Mouse (Mus musculus) urinary bladder, adult 18-20 months (tissue): ENCODE results near the gene Sik2.

ENCODE experiments used
- DNase-seq, 2 experiments: peaks; one replicate each; pipeline ENCODE4 v3.0.0; 2022; ENCODE audit warnings: low spot score in 2 of 2, mixed read lengths in 2 of 2

Gene Sik2

GRCm38 (mm10) chr9:50986123-50986522 is 22.8 kb downstream of the Sik2 start:
- DNase-seq, result no peak

DNA sequence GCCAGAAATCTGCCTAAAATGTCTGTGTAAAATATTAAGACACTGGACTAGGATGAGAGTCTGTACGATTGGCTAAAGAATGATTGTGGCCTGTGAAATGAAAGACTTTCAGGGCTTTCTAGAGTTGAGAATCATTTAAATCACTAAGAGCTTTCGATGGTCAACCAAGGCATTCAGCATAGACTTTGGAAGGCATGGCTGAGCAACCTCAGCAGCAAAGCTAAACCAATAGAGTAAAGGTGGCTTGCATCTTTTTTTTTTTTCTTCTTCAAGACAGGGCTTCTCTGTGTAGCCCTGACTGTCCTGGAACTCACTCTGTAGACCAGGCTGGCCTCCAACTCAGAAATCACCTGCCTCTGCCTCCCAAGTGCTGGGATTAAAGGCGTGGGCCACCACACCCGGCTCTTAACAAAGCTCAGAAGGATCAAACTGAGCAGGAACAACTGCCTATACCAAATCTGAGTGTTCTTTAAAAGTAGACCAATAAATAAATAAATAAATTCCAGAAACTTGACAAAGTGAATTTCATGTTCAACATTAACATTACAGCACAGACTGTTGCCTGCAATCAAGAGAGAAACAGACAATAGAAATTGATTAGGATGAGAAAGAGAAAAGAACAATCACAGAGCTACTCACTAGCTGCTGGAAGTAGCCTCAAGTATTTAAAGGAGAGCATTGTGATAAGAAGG is 27.2 kb downstream of the Sik2 start:
- DNase-seq, result no peak

DNA sequence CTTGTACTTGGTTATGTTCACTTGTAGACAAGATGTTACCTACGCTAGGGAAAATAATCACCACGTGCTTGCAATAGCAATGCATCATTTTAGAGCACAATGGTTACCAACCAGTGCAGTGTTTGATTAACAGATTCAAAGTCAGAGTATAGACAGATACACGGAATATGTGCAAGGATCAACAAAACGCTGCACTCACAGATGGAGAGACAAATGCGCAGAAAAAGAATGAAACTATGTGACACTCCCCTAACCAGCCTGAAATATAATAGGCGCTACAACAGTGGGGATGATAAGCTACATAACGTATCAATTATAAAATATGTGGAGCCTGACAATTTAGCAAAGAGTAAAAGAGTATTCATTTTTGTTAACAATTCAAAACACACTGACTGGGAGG is 34.2 kb downstream of the Sik2 start:
- no peak for DNase-seq

GRCm38 (mm10) chr9:50970413-50970812 is 38.5 kb downstream of the Sik2 start:
- DNase-seq, result no peak

DNA sequence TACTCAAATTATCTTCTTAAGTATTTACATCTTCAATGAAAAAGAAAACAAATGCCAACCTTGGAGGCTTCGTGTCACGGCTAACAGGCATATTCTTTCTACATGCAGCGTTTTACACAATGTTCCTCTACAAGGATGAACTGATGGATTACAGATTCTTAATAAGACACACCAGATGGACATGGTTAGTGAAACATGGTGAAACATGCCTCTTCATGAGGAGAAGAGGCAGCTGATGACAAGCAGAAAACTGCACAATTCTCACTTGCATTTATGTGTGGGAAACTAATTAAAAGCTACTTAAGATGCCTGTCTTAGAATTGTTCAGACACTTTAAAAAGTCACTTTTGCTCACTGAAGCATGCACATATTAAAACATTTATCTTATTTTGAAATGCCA is 39.6 kb downstream of the Sik2 start:
- DNase-seq, result no peak

DNA sequence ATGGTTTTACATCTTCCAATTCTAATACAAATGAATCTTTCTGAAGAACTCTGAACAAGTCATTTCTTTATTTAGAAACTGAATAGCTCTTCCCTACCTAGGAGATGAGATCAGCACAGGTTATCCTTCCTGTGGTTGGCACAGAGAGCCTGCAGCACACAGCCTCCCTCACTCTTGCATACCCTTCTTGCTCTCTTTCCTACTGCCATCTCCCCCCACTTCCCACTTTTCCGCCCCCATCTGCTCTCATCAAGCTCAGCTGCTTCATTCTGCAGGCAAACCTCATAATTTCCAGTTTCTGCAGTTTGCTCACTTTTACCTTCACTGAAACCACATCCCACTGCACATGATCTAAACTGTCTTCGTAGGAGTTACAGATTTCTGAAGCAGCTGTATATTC is 42.6 kb downstream of the Sik2 start:
- DNase-seq, result no peak

DNA sequence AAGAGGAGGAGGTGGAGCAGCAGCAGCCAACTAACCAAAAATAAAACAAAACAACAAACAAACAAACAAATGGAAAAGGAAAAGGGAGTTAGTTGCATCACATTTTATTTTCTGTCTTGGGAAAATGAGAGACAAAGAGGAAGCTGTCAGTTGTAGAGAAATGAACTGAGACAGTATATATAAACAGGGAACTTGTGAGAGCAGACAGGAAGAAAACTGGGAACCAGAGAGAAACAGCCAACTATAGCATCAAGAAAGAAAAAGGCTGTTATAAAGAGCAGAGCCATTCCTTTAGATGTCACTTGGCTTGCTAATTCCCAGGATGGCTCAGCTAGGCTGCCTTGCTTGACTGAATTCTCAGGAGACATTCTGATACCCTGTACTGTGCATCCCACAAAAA is 43.5 kb downstream of the Sik2 start:
- DNase-seq, result no peak

GRCm38 (mm10) chr9:50964911-50965310 is 44.0 kb downstream of the Sik2 start:
- DNase-seq, result no peak

DNA sequence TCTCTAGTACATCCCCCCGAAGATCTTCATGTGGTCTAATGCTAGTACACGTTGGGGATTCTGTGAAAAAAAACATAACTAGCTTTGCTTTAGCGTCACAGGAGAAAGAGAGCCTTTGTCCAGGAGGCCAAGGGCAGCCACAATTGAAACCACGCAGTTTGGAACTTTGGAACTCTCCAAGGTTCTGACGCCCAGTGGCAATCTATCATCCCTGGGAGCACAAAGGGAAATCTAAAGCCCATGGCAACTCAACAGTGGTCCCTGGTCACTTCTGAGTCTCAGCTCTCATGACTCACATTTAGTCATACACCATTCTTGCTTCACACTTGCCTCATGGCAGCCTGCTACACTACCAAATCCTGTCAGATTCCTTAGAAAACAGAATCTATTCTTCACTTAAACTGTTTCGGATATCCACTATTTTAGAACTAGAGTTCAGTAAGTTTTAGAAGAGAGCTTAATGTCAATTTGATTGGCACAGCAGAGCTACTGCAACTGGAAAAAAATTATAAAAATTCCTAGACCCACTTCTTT is 50.9 kb downstream of the Sik2 start:
- DNase-seq, result no peak

GRCm38 (mm10) chr9:50955176-50955575 is 53.7 kb downstream of the Sik2 start:
- DNase-seq, result no peak

DNA sequence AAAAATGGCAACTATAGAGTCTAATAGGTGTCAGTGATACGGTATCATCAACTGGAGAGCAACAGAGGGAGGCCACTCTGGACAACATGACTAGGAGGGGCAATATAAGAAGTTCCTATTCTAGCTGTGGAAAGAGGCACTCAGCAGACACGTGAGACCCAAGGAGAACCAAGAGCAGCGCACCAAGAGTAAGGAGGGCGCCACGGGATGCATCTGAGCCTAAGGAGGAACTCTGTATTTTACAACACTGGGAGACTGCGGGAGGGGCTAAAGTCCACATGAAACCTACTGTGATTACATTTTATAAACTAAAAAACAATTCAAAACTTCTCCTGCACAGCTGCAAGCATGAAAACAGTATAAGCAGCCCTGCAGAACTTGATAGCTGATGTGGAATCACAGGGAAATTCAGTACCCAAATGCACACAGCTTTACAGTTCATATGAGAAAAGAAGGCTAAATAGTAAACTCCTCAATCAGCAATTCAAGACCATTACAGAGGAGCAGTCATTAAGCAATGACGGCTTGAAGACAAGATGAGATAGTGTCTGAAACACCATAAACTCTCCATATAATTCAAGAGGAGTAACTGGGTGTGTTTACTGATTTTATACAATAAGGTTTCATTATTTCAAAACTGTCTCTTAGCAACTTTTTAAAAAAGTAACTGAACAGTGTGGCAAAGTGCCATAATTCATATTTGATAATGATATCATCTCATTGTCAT is 60.6 kb downstream of the Sik2 start:
- no peak for DNase-seq

GRCm38 (mm10) chr9:50946338-50946737 is 62.5 kb downstream of the Sik2 start:
- no peak for DNase-seq

DNA sequence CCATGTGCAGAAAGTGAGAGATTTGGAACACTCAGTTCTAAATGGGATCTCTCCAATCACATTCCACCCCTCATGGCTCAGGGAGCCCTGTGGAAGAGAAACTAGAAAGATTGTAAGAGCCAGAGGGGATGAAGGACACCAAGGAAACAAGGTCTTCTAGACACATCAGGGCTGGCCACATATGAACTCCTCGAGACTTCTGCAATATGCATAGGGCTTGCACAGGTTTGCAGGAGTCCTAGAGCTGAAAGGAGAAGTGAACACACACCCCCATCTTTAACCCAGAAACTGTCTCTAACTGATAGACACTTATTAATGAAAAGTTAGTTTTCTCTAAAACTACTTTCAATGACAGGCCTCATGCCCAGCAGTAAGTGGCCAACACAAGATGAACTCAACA is 64.0 kb downstream of the Sik2 start:
- no peak for DNase-seq

DNA sequence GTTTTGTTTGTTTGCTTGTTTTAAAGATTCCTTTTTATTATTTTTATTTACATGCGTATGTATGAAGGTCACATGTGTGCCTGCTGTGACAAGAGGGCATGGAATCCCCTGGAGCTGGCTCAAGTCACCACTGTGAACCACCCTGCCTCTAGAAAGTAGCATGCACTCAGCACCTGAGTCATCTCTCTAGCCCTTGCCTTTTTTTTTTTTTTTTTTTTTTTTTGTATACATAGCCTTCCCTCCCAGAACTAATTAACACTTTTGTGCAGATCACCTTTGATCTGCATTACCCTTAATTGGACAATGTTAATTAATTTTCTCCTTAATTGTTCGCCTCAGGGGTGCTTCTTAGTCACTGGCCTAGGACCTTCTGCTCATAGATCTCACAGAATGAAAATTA is 66.2 kb downstream of the Sik2 start:
- DNase-seq, result no peak

DNA sequence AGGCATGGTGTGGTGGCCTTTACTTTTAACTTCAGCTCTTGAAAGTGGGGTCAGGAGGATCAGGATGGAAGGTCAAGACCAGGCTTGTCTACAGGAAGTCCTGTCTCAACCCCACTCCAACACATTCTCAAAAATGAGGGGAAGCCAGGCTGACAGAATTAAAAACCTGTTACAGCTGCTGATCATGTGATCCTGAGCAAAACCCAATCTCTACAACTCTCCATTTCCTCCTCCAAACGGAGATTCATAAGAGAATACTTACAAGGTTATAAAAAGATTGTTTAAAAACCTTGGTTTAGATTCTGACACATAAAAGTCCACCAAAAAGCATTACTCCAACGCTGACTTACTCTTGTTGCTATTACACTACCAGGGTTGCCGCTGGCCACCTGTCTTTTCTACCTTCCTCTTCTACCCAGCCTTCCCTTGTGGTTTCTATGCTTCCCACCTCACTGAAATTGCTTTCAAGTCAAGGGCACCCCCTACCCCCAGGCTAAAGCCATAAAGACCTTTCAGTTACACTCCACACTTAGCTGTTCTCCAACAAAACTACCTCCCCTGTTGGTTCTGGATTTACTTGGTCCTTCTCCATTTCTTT is 67.0 kb downstream of the Sik2 start:
- no peak for DNase-seq

GRCm38 (mm10) chr9:50929986-50930385 is 78.9 kb downstream of the Sik2 start:
- DNase-seq, result no peak

DNA sequence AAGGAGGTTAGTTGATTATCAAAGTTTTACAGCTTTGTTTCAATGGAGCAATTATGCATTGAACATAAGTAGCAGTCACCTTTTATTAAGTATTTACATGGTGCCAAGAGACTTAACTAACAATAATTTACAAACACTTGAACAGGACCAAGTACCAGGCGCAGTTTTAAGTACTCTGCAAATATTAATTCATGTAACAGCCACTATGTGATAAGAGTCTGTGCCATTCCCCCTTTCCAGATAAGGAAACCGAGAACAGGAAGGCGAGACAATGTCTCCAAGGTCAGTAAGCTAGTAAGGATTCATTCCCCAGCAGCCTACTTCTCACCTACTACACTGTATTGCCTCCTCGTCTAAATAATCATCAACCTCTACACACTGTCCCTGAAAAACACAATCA is 83.1 kb downstream of the Sik2 start:
- no peak for DNase-seq

DNA sequence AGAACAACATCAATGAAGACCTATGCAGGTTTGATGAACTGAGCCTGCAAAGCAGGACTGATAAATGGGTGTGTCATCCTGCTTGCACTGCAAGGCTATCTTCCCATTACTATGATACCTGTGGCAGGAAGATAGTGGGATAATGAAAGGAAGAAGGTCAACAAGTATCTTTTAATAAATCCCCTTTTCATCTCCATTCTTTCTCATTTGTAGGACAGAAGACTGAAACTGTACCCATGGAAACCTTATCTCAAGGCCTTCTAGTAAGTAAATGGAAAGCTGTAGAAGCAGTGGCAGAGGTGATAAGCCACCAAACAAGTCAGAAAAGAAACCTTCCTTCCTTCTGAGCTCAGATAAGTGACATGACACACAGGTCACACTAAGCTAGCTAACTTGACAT is 84.4 kb downstream of the Sik2 start:
- DNase-seq, result no peak

- no peak for DNase-seq
Observed at GRCm38 (mm10) chr9:50922363-50923153, 86.3 kb downstream of the Sik2 start.

DNA sequence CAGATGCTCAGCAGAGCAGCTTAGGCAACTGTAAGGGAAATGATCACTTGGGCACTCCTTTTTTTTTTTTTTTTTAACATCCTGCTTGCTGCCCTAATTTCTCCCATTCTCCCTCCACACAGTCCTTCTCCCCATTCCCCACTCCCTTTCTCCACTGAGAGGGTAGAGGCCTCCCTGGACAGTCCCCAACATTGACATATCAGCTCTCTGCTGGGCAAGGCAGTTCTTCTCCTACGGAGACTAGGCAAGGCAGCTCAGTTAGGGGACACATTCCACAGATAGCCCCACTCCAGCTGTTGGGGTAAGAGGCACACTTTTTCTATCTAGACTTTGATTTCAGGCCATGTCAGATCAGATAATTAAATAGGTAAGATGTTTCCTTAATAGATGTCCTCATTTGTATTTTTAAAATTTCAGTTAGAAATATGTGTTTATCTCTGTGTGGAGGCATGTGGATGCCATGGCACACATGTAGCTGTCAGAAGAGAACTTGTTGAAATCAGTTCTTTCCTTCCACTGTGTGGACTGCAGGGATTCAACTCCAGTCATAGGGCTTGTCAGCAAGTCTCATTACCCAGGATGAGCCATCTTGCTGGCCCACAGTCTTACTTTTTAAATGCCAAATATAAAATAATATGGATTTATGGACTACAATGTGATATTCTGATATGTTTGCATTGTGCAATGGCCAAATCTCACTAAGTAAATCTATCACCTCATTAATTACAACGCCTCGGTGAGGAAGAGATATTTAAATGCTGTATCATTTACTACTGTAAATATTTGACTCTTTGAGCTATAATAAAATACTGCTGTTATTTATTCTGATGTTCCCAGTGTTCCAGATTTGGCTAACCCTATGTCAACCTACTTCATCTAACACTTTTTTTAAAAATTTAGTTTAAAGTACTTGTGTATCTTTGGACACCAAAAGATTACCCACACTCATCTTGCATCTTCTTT is 87.7 kb downstream of the Sik2 start:
- DNase-seq, result no peak

DNA sequence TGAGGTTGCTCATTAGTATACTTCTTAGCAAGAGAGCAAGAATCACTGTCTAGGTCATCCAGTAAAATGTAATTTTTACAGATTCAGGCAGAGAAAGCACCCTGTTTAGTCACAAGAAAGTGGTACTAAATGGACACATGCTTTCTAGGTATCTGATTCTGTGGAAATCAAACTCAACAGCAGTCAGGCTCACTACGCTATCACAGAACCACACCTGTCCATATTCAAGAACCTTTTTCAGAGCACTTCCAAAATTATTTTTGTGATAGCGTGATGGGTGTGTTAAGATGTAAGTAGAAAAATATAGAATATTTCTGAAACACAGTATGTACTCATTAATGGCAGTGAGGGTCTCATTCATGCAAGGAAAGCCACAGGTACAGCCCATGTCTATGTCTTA is 89.3 kb downstream of the Sik2 start:
- DNase-seq, result no peak
